Mouse (Mus musculus) hindbrain, embryonic 11.5 days (tissue): ENCODE measurements around the gene Kcnj11. TPM values are rescaled to one million over a fixed set of nuclear protein-coding genes. Genes with fewer than 3 reads are reported as not detected.
A peak's percentile ranks its signal among the peaks of the same experiment; 100 is the strongest.

Experiments used
- ATAC-seq: fragments of 200-750 bp; cut with Nextera tagmentation; 2 replicates; pipeline ENCODE4 v1.8.0; 2017; ENCODE audit warnings: mild to moderate bottlenecking, moderate TSS enrichment, moderate library complexity; ENCODE audit not compliant: low FRiP score
- DNase-seq: peaks from one replicate; pipeline ENCODE4 v3.0.0-alpha.2; 2015; ENCODE audit warnings: low spot score
- H3K27ac ChIP-seq: fragments of 300-500 bp; sonication (generic); 2 replicates; pipeline ENCODE4 v1.5.1; 2014; ENCODE audit warnings: mild to moderate bottlenecking, low read depth, low read length
- H3K27me3 ChIP-seq: fragments of 300-500 bp; sonication (generic); 2 replicates; pipeline ENCODE4 v1.6.1; 2014; ENCODE audit warnings: mild to moderate bottlenecking, low read length, moderate library complexity, mixed read lengths; ENCODE audit not compliant: control insufficient read depth, insufficient read depth
- H3K36me3 ChIP-seq: fragments of 300-500 bp; sonication (generic); 2 replicates; pipeline ENCODE4 v1.6.1; 2014; ENCODE audit warnings: mild to moderate bottlenecking, low read length, moderate library complexity, mixed read lengths; ENCODE audit not compliant: control insufficient read depth, insufficient read depth
- H3K4me1 ChIP-seq: fragments of 300-500 bp; sonication (generic); replicated peaks from 2 replicates; pipeline ENCODE4 v1.6.1; 2014; ENCODE audit warnings: low read length, mixed read lengths; ENCODE audit not compliant: control insufficient read depth, insufficient read depth
- H3K4me2 ChIP-seq: fragments of 300-500 bp; sonication (generic); replicated peaks from 2 replicates; pipeline ENCODE4 v1.6.1; 2014; ENCODE audit warnings: mild to moderate bottlenecking, low read depth, low read length
- H3K4me3 ChIP-seq: fragments of 300-500 bp; sonication (generic); 2 replicates; pipeline ENCODE4 v1.5.1; 2014; ENCODE audit warnings: low read depth, low read length
- H3K9ac ChIP-seq: fragments of 300-500 bp; sonication (generic); 2 replicates; pipeline ENCODE4 v1.6.1; 2014; ENCODE audit warnings: low read depth, low read length
- H3K9me3 ChIP-seq: fragments of 300-500 bp; sonication (generic); 2 replicates; pipeline ENCODE4 v1.6.1; 2016; ENCODE audit warnings: low read length; ENCODE audit not compliant: control insufficient read depth
- WGBS: fragments of 180-500 bp; shearing (Covaris S2); extraction: QIAGEN DNeasy Blood & Tissue Kit; methylation state at CpG from one replicate; pipeline ENCODE4 v1.1.7; 2014; 5-methylcytosine and 5-hydroxymethylcytosine counted together
- polyA plus RNA-seq: library from polyadenylated mRNA; unstranded; fragments of >200 nt; fragmentation: Nextera tagmentation; extraction: Ambion mirVana; gene quantifications from 2 replicates; pipeline ENCODE4 v1.2.1, GENCODE M21; 2014

The Kcnj11 gene
- polyA plus RNA-seq, 1 experiment from 2014 or later, result 0.49 TPM

DNA sequence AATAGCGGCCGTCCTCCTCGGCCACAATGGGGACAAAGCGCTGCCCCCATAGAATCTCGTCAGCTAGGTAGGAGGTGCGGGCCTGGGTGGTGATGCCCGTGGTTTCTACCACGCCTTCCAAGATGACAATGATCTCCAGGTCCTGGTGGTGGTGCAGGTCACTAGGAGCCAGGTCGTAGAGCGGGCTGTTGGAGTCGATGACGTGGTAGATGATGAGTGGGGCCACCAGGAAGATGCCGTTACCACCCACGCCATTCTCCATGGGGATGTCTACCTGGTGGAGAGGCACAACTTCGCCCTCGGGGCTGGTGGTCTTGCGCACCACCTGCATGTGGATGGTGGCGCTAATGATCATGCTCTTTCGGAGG is 1.7 kb downstream of the Kcnj11 start:
- H3K4me2 ChIP-seq, result no peak overlapping the region
- no peaks in the 10 kb centered on the region for H3K4me1 ChIP-seq
- ATAC-seq (no peak), DNase-seq (no peak)
- H3K9ac ChIP-seq, result no peak overlapping the region
- H3K9me3 ChIP-seq, result no peaks in the 10 kb centered on the region
- H3K36me3 ChIP-seq, result no peaks in the 10 kb centered on the region
- H3K27ac ChIP-seq, result no peak overlapping the region
- no peak overlapping the region for H3K4me3 ChIP-seq
- WGBS, result 92% methylated on average over 19 of the region's 19 CpGs
- H3K27me3 ChIP-seq, result no peaks in the 10 kb centered on the region; the same call in 1 of the 2 replicates

DNA sequence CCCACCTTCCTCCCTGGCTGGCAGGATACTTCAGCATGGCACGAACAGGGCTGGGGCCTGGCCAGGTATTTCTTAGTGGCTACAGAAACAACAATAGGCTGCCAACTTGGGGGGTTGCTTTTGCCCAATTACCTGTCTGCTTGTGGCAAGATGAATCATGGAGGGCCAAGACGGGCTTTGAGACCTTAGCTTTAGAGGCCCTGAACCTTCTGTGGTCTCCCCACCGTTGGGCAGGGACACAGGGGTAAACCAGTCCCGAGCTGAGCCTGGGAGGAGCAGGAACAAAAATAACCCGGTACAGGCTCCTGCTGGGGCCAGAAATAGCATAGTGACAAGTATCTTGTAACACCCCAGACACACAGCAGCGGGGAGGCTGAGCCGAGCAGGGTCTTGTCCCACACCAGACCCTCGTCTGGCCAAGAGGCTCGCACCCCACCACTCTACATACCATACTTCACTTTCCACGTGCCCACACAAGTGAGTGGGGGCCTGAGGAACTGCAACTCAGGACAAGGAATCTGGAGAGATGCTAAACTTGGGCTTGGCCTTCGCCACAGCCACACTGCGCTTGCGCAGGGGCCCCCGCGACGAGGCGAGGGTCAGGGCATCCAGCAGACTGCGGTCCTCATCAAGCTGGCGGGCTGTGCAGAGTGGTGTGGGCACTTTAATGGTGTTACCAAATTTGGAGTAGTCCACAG is 2.2 kb downstream of the Kcnj11 start:
- no peak overlapping the region for H3K4me3 ChIP-seq
- no peak for ATAC-seq
- no peaks in the 10 kb centered on the region for H3K4me1 ChIP-seq
- H3K4me2 ChIP-seq, result no peak overlapping the region
- H3K9ac ChIP-seq, result no peak overlapping the region
- no peak for DNase-seq
- H3K36me3 ChIP-seq, result no peaks in the 10 kb centered on the region
- H3K9me3 ChIP-seq, result no peaks in the 10 kb centered on the region
- 83% methylated on average over 19 of the region's 19 CpGs for WGBS
- H3K27ac ChIP-seq, result no peak overlapping the region
- no peaks in the 10 kb centered on the region; the same call in 1 of the 2 replicates for H3K27me3 ChIP-seq

DNA sequence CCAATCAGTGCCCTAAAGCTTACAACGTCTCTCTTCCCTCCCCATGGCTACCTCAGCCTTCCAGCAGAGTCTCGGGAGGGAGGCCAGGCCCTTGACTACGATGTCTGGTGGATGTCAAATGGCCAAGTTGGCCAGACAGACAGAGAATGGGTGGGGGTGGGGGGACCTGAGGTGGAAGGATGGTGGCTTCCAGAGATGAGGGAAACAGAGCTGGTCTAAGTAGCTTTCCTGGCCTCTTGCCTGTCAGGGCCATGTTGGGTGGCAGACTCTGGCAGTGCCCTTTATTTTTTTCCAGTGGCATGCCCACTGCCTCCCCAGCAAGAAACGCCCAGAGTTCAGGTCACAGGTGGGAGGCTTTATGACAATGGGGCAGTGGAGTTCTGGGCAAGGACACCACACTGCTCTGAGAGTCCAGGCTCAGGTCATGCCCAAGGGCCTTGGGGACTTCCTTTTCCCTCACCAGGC is 3.2 kb downstream of the Kcnj11 start:
- no peak overlapping the region for H3K9ac ChIP-seq
- no peaks in the 10 kb centered on the region; the same call in 1 of the 2 replicates for H3K27me3 ChIP-seq
- no peak for DNase-seq

DNA sequence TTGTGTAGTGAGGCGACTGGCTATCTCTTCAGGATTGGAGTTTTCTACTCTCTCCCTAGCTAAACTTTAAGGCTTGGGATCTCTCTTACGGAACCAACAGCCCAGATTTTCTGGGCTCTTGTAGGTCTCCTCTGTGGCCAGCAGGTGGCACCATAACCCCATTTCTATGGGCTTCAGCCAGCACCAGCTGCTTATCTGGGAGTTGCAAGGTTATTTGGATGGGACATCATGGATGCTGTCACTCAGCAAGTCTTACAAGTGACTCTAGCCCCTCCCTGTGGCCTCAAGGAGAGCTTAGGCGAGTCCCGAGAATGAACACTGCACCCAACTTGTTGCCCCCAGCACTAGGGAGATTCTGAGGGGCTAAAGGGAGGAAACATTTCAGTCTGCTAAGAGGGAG is 4.4 kb downstream of the Kcnj11 start:
- peak; percentile 15; the same call in 1 of the 2 replicates for ATAC-seq
- no peak overlapping the region for H3K4me2 ChIP-seq

More for the DNA sequence above, 3.2 kb downstream of the Kcnj11 start:
- Histone ChIP-seq H3K4me1 (no peaks in the 10 kb centered on the region), H3K27ac (no peak overlapping the region), H3K4me3 (no peak overlapping the region), H3K4me2 (no peak overlapping the region), H3K36me3 (no peaks in the 10 kb centered on the region), H3K9me3 (no peaks in the 10 kb centered on the region)
- no peak for ATAC-seq
- 73% methylated on average over 4 of the region's 4 CpGs for WGBS

DNA sequence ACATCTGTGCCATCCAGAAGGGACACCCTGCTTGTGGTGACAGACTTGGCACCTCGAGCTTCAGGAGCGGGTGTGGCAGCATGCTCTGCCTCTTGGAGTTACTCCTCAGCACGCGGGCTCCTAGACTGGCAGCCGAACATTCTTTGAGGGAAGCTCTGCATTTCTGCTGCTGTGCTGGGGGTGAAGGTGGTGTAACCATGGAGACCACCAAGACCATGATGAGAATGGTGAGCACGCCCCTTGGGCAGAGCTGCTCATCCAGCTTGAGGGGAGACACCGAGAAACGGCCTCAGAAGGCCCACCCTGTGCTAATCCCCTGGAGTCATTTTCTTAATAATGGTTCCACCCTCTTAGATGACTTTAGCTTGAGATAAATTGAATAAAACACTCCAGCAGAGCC is 7.8 kb downstream of the Kcnj11 start:
- Histone ChIP-seq H3K27ac (no peak overlapping the region), H3K4me3 (no peak overlapping the region), H3K4me2 (no peak overlapping the region), H3K9me3 (no peaks in the 10 kb centered on the region), H3K27me3 (no peaks in the 10 kb centered on the region), H3K9ac (no peak overlapping the region), H3K4me1 (no peaks in the 10 kb centered on the region), H3K36me3 (no peaks in the 10 kb centered on the region)
- WGBS, result 29% methylated on average over 8 of the region's 8 CpGs
- ATAC-seq, result no peak
- peak; percentile 16 for DNase-seq

More for the DNA sequence above, 4.4 kb downstream of the Kcnj11 start:
- no peaks in the 10 kb centered on the region for H3K9me3 ChIP-seq
- H3K9ac ChIP-seq, result no peak overlapping the region
- no peak overlapping the region for H3K27ac ChIP-seq
- no peak overlapping the region for H3K4me3 ChIP-seq
- WGBS, result 3% methylated on average over 4 of the region's 4 CpGs
- no peaks in the 10 kb centered on the region for H3K4me1 ChIP-seq
- H3K27me3 ChIP-seq, result no peaks in the 10 kb centered on the region; the same call in 1 of the 2 replicates
- H3K36me3 ChIP-seq, result no peaks in the 10 kb centered on the region
- peak; percentile 86 for DNase-seq

DNA sequence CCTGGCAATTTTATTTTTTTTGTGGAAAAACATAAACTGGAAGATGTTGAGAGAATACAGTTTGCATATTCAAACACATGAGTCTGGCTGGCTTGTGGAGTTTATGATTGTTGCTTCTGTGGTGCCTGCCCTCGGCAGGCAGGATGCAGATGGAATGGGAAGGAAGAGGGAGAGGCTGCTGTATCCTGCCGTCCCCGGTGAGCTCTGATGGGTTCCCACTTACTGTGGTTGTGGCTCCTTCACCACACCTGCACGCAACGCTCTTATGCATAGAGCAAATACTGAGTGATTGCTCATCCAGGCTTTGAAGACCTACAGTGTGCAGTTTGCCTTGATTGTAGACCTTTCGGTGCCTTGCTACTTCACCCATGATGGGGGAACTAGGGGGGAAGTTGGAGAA is 12.3 kb downstream of the Kcnj11 start:
- no peak overlapping the region for H3K4me2 ChIP-seq
- no peak overlapping the region for H3K9ac ChIP-seq
- H3K4me1 ChIP-seq, result no peaks in the 10 kb centered on the region
- H3K36me3 ChIP-seq, result no peaks in the 10 kb centered on the region
- no peak for ATAC-seq
- no peaks in the 10 kb centered on the region for H3K9me3 ChIP-seq
- H3K4me3 ChIP-seq, result no peak overlapping the region
- H3K27me3 ChIP-seq, result no peaks in the 10 kb centered on the region
- 93% methylated on average over 6 of the region's 6 CpGs for WGBS
- DNase-seq, result no peak
- H3K27ac ChIP-seq, result no peak overlapping the region

DNA sequence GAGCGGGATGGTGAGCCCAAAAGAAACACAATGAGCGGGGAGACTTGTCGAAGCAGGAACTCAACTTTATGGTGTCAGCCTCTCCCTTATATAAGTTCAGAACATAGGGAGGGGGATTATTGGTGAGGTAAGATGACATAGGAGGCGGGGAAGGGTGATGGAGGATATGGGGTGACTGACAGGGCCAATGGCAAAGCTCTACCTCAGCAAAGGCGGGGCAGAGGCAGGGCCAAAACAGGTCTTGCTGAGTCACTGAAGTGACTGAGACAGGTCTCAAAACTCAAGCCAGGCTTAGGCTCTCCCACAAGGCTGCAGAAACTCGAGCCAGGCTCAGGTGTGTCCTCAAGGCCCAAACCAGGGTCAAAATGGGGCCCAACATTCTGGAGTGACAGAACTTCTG is 14.2 kb downstream of the Kcnj11 start:
- H3K9me3 ChIP-seq, result no peaks in the 10 kb centered on the region
- DNase-seq (no peak), ATAC-seq (no peak)
- H3K4me3 ChIP-seq, result no peak overlapping the region
- WGBS, result 86% methylated on average over 6 of the region's 6 CpGs
- no peaks in the 10 kb centered on the region for H3K4me1 ChIP-seq
- H3K27ac ChIP-seq, result no peak overlapping the region
- peaks cover 1% of the 10 kb centered on the region; the same call in 1 of the 2 replicates for H3K36me3 ChIP-seq
- no peak overlapping the region for H3K4me2 ChIP-seq
- no peaks in the 10 kb centered on the region for H3K27me3 ChIP-seq
- no peak overlapping the region for H3K9ac ChIP-seq

DNA sequence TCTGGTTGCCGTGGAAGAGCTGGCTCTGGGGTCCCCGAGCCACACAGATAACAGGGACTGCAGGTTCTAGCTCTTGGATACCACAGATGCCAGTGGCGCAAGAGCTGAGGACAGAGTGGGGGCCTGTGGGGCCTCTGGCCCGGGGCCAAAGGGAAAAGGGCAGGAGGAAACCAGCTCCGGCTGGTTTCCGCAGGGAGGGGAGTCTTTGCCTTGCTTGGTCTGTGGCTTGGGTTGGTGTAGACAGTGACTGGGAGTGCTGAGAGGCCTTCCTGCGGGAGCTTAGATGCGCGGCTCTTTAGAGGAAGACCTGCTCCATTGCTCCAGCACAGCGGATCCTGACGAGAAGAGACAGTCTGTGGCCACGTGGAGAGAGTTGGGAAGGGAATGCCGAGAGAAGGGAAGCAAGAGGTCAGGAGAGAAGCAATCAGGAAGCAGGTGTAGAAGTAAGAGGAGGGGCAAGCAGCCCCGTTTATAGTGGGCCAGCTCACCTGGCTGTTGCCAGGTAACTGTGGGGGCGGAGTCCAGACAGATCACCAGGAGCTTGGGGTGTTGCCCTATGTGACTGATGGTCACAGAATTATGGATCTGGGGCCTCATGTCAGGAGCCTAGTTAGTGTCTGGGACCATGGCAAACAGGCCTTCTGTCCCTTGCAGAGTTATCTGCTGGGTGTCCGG is 15.6 kb downstream of the Kcnj11 start:
- DNase-seq (no peak), ATAC-seq (no peak)
- H3K9ac ChIP-seq, result no peak overlapping the region
- H3K4me1 ChIP-seq, result no peaks in the 10 kb centered on the region
- no peak overlapping the region for H3K4me2 ChIP-seq
- WGBS, result 81% methylated on average over 16 of the region's 16 CpGs
- no peaks in the 10 kb centered on the region for H3K27me3 ChIP-seq
- H3K36me3 ChIP-seq, result peaks cover 3% of the 10 kb centered on the region; the same call in 1 of the 2 replicates
- no peak overlapping the region for H3K27ac ChIP-seq
- no peak overlapping the region for H3K4me3 ChIP-seq
- H3K9me3 ChIP-seq, result no peaks in the 10 kb centered on the region

DNA sequence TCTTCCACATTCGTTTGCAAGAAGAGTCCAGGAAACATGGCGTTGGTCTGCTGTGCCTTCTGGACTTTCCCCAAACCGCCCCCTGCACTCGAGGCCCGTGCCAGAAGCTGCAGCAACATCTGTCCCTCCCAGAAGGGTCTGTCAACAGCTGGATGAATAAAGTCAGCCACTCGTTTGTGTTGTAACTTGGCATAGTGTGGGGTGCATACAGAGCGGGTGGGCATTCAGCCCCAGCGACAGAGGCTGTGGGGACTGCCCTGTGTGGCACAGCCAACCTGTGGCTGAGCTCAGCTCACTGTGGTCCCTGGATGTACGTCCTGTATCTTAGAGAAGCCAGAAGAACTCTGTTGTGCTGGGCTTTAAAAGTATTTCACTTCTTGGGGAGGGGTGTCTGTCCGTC is 16.5 kb downstream of the Kcnj11 start:
- Histone ChIP-seq H3K9ac (no peak overlapping the region), H3K4me1 (no peaks in the 10 kb centered on the region), H3K4me2 (no peak overlapping the region), H3K27ac (no peak overlapping the region), H3K4me3 (no peak overlapping the region), H3K36me3 (peaks cover 3% of the 10 kb centered on the region; the same call in 1 of the 2 replicates), H3K9me3 (no peaks in the 10 kb centered on the region), H3K27me3 (no peaks in the 10 kb centered on the region)
- DNase-seq (no peak), ATAC-seq (no peak)
- 92% methylated on average over 10 of the region's 10 CpGs for WGBS
